Mouse (Mus musculus): ENCODE data around the gene Tekt3. TPM values are rescaled to one million over a fixed set of nuclear protein-coding genes. Genes with fewer than 3 reads are reported as not detected.

Tekt3 gene
- not detected in 2 replicates for polyA plus RNA-seq (2012; rRNA removed)

DNA sequence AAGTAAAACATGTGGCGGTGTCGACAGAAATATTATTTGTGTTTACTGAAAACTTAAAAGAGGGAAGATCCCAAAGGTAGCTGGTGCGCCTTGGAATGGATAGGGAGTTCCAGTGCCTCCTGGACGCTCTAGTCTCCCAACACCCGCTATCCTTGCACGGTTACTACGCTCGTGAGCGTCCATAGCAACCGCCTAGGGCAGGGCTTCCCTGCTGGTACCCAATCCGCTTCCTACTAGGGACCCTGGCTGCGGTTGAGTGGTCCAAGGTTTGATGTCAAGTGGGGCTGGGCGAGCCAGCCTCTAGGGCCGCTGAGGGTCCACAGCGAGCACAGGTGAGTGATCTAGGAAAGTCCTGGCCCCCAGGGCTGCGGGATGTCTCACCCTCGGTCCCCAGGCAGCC lies at the start of gene Tekt3:
Gene Tekt3, plus strand, starts transcription at position 209 of the 400 bp plus-strand sequence.

DNA sequence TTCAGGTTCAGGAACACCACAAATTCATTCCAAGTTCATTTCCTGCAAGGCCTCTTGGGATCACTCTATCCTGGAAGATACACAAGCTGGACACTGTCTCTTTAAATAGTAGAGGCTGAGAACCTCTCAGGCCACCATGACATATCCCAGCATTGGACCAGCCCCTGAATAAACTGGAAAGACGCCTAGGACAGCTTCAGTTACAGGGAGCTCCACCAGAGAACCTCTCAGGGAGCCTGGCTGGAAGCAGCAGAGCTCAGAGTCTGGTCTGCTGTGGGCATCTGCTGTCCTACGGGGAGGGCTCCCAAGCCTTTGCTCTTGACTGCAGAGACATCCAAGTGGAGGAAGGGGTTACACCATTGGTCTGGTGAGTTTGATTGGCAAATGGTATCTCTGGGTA lies 67.3 kb downstream of the Tekt3 start, which contains the start of gene Pmp22:
Gene Pmp22, plus strand, starts transcription at position 199 of the 400 bp plus-strand sequence.

Other genes starting within 250 kb of the Tekt3 start
- 32.8 and 44.0 TPM in 2 replicates for gene Trim16, start 241.4 kb upstream of the Tekt3 start, polyA plus RNA-seq (2012; rRNA removed)
- gene Fbxw10, start 214.6 kb upstream of the Tekt3 start, polyA plus RNA-seq (2012; rRNA removed) = 0.50 and 1.4 TPM in 2 replicates
- gene Tvp23b, start 182.2 kb upstream of the Tekt3 start, polyA plus RNA-seq (2012; rRNA removed) = 15.7 and 16.6 TPM in 2 replicates
- not detected in 2 replicates for gene Cdrt4, start 110.5 kb upstream of the Tekt3 start, polyA plus RNA-seq (2012; rRNA removed)
- 369 and 397 TPM in 2 replicates for gene Pmp22, start 67.3 kb downstream of the Tekt3 start, polyA plus RNA-seq (2012; rRNA removed)